In genomic region chr6:112809658-112810520, GRCm38 (mm10) we compare ENCODE assay signal across 9 mouse cellular contexts.
DNase-seq lines count a peak whose midpoint lies in the region; ATAC-seq and TF ChIP-seq lines count a peak whose summit lies in the region.
"Had no signal": no experiment of that assay in that cellular context is flagged by ENCODE, and none has a peak within 500 bp of the region (broad histone marks: within the 10 kb centered on the region; RNA-seq: fewer than 3 reads in every experiment).

No protein-coding gene starts in this region.

- H3K9me3 ChIP-seq in embryonic facial prominence, embryonic 12.5 days, result no peaks in the 10 kb centered on the region
- H3K9me3 ChIP-seq in neural tube, embryonic 14.5 days (ENCODE audit: control insufficient read depth, low read length), result no peaks in the 10 kb centered on the region
- H3K9me3 ChIP-seq in intestine, embryonic 16.5 days (ENCODE audit: control insufficient read depth, low read length), result no peaks in the 10 kb centered on the region
- H3K9me3 ChIP-seq: megakaryocyte, embryonic 14.5 days had no signal

- no peak for TF ChIP-seq POLR2A in heart, adult 2 months (IDR thresholded peaks at IDR 0.05; ENCODE audit: insufficient read depth, low read depth, low read length)

- H3K27me3 ChIP-seq in embryonic facial prominence, embryonic 12.5 days, result no peaks in the 10 kb centered on the region
- no peaks in the 10 kb centered on the region for H3K27me3 ChIP-seq in neural tube, embryonic 14.5 days (ENCODE audit: control insufficient read depth, insufficient read depth, low read length)
- no peaks in the 10 kb centered on the region for H3K27me3 ChIP-seq in intestine, embryonic 16.5 days (replicated peaks; ENCODE audit: control insufficient read depth, insufficient read depth, low read length)
- H3K27me3 ChIP-seq in heart, adult 2 months (ENCODE audit: control insufficient read depth, insufficient read depth, low read length), result no peaks in the 10 kb centered on the region
- H3K27me3 ChIP-seq: megakaryocyte, embryonic 14.5 days had no signal

- intact Hi-C loops in heart, adult 2 months (cut with DNase I), result no loop called here

- no peak overlapping the region for H3K9ac ChIP-seq in embryonic facial prominence, embryonic 12.5 days
- H3K9ac ChIP-seq in neural tube, embryonic 14.5 days (replicated peaks; ENCODE audit: low read depth, low read length), result peak overlapping the region; percentile 25; the same call in 1 of the 2 replicates
- no peak overlapping the region for H3K9ac ChIP-seq in intestine, embryonic 16.5 days (ENCODE audit: low read depth, low read length)
- no peak overlapping the region for H3K9ac ChIP-seq in heart, adult 2 months (ENCODE audit: low read depth, low read length)

- H3K4me2 ChIP-seq in embryonic facial prominence, embryonic 12.5 days (replicated peaks), result no peak overlapping the region
- H3K4me2 ChIP-seq in neural tube, embryonic 14.5 days (ENCODE audit: low read depth, low read length), result peak overlapping the region; percentile 20; the same call in 1 of the 2 replicates
- H3K4me2 ChIP-seq in intestine, embryonic 16.5 days (ENCODE audit: low read depth, low read length), result no peak overlapping the region

- 46% methylated on average over 15 of the region's 15 CpGs for WGBS in embryonic facial prominence, embryonic 12.5 days
- WGBS in neural tube, embryonic 14.5 days, result 7% methylated on average over 15 of the region's 15 CpGs
- 69% methylated on average over 15 of the region's 15 CpGs for WGBS in intestine, embryonic 16.5 days
- WGBS in heart, adult 2 months, result 87% methylated on average over 15 of the region's 15 CpGs

- H3K4me3 ChIP-seq in layer of hippocampus, adult 2 months, result no peak overlapping the region
- H3K4me3 ChIP-seq in embryonic facial prominence, embryonic 12.5 days, result no peak overlapping the region
- no peak overlapping the region for H3K4me3 ChIP-seq in neural tube, embryonic 14.5 days (ENCODE audit: low read depth, low read length)
- H3K4me3 ChIP-seq in intestine, embryonic 16.5 days (ENCODE audit: low read length), result no peak overlapping the region
- no peak overlapping the region for H3K4me3 ChIP-seq in heart, adult 2 months
- H3K4me3 ChIP-seq: megakaryocyte, embryonic 14.5 days had no signal

- peak overlapping the region; percentile 90 for H3K27ac ChIP-seq in layer of hippocampus, adult 2 months
- H3K27ac ChIP-seq in embryonic facial prominence, embryonic 12.5 days, result peak overlapping the region; percentile 47
- H3K27ac ChIP-seq in neural tube, embryonic 14.5 days (ENCODE audit: low read depth, low read length), result peak overlapping the region; percentile 89
- H3K27ac ChIP-seq in intestine, embryonic 16.5 days (ENCODE audit: low read length), result no peak overlapping the region
- no peak overlapping the region for H3K27ac ChIP-seq in heart, adult 2 months

- no peak for TF ChIP-seq EP300 in heart, adult 2 months (IDR thresholded peaks at IDR 0.05; ENCODE audit: insufficient read depth, low read depth, low read length)

- H3K36me3 ChIP-seq in embryonic facial prominence, embryonic 12.5 days, result no peaks in the 10 kb centered on the region
- H3K36me3 ChIP-seq in neural tube, embryonic 14.5 days (ENCODE audit: control insufficient read depth, insufficient read depth, low read length), result no peaks in the 10 kb centered on the region
- no peaks in the 10 kb centered on the region for H3K36me3 ChIP-seq in intestine, embryonic 16.5 days (ENCODE audit: control insufficient read depth, insufficient read depth, low read length)
- no peaks in the 10 kb centered on the region for H3K36me3 ChIP-seq in heart, adult 2 months (ENCODE audit: control insufficient read depth, insufficient read depth, low read length)

- no peak for TF ChIP-seq CTCF in layer of hippocampus, adult 2 months (conservative IDR thresholded peaks at IDR 0.05)
- TF ChIP-seq CTCF in heart, adult 2 months (IDR thresholded peaks at IDR 0.05), result no peak

- peak; percentile 39 to 77 for DNase-seq in layer of hippocampus, adult 2 months (ENCODE audit: low spot score in 2 of 2)
- no peak for DNase-seq in layer of hippocampus, postnatal 25 days (ENCODE audit: extremely low spot score in 1 of 2, low spot score in 1 of 2)
- DNase-seq in layer of hippocampus, adult 9-11 months, result peak; percentile 69
- DNase-seq in thymus, postnatal 25 days, result no peak
- no peak for DNase-seq in heart, adult 2 months

- peaks cover 9% of the 10 kb centered on the region; the same call in 1 of the 2 replicates for H3K4me1 ChIP-seq in embryonic facial prominence, embryonic 12.5 days
- peaks cover 29% of the 10 kb centered on the region for H3K4me1 ChIP-seq in neural tube, embryonic 14.5 days (ENCODE audit: control insufficient read depth, insufficient read depth, low read length)
- no peaks in the 10 kb centered on the region; the same call in 1 of the 2 replicates for H3K4me1 ChIP-seq in intestine, embryonic 16.5 days (ENCODE audit: control insufficient read depth, insufficient read depth, low read length)
- H3K4me1 ChIP-seq in heart, adult 2 months (ENCODE audit: control insufficient read depth, insufficient read depth, low read length), result no peaks in the 10 kb centered on the region

- ATAC-seq in embryonic facial prominence, embryonic 12.5 days (ENCODE audit: insufficient number of reproducible peaks, insufficient read depth, low FRiP score, low TSS enrichment), result peak; percentile 78; the same call in 1 of the 2 replicates
- ATAC-seq in neural tube, embryonic 14.5 days (ENCODE audit: low read depth), result peak; percentile 78
- ATAC-seq in intestine, embryonic 16.5 days, result no peak

- H3K79me2 ChIP-seq in heart, adult 2 months (replicated peaks; ENCODE audit: control insufficient read depth, insufficient read depth, low read length), result no peaks in the 10 kb centered on the region

Comparison
In these comparisons a context has a peak if more than half of its experiments do, and no peak if none do; other contexts are left out.
1. DNase-seq: peak in layer of hippocampus, adult 2 months (2 of 2) and layer of hippocampus, adult 9-11 months (single experiment); none in layer of hippocampus, postnatal 25 days (0 of 2), thymus, postnatal 25 days (single experiment) and heart, adult 2 months (0 of 2).
2. H3K27ac ChIP-seq: peak in layer of hippocampus, adult 2 months (single experiment), embryonic facial prominence, embryonic 12.5 days (single experiment) and neural tube, embryonic 14.5 days (single experiment); none in intestine, embryonic 16.5 days (single experiment) and heart, adult 2 months (single experiment).